Mouse (Mus musculus): Measurements from ENCODE around the gene Elobl. TPM values are rescaled to one million over a fixed set of nuclear protein-coding genes. Genes with fewer than 3 reads are reported as not detected.

The Elobl gene
- not detected in 2 replicates for total RNA-seq (2014; fragmentation: Nextera tagmentation)
- total RNA-seq (2017): 0.29 TPM in 1 of 2 replicates, not detected in the other
- not detected in 2 replicates for polyA plus RNA-seq (2012)

DNA sequence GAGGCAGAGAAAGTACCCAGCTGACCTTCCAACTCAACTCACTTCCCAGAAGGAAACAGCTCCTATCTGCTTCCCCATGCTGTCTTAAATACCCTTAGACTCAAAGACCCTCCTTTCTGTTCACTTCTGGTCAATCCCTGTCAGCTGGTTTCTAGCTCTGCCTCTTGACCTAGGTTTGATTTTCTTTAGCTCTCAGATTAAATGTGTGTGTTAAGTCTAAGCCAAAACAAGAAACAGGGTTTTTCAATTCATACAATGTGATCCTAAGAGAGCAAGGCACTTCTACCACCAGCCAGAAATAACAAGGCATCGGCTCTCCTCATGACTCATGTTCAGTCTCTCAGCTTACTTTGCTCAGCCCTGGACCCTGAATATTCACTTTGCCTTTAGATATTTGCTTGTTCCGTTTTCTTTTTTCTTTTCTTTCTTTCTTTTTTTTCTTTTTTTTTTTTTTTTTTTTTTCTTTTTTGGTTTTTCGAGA lies at the start of gene Elobl:
TSS of gene Elobl (minus strand) at position 51 of the 481 bp plus-strand sequence.
- ATAC-seq (ENCODE audit: extremely low read depth, insufficient number of reproducible peaks, low FRiP score, poor library complexity, severe bottlenecking) (no peak), DNase-seq (ENCODE audit: low spot score) (no peak)
- Histone ChIP-seq H3K9me3 (replicated peaks) (no peaks in the 10 kb centered on the region), H3K4me1 (ENCODE audit: insufficient read depth, low read depth, low read length) (no peaks in the 10 kb centered on the region), H3K36me3 (replicated peaks) (no peaks in the 10 kb centered on the region), H3K27me3 (ENCODE audit: insufficient read depth, low read length) (peaks cover 12% of the 10 kb centered on the region), H3K4me3 (ENCODE audit: low read depth, low read length) (no peak within 1 kb of the TSS)
- no peak for TF ChIP-seq CTCF (IDR thresholded peaks at IDR 0.05; ENCODE audit: low read depth, low read length)
- TF ChIP-seq GATA1 (IDR thresholded peaks at IDR 0.05; ENCODE audit: borderline replicate concordance, low read length): no peak
- TF ChIP-seq POLR2AphosphoS5 (IDR thresholded peaks at IDR 0.05; ENCODE audit: insufficient replicate concordance, low read depth, low read length): no peak
- no peak for TF ChIP-seq GATA2 (IDR thresholded peaks at IDR 0.05; ENCODE audit: borderline replicate concordance, low read depth, low read length)
- no peak for TF ChIP-seq TAL1 (conservative IDR thresholded peaks at IDR 0.05; ENCODE audit: low read depth, low read length)

DNA sequence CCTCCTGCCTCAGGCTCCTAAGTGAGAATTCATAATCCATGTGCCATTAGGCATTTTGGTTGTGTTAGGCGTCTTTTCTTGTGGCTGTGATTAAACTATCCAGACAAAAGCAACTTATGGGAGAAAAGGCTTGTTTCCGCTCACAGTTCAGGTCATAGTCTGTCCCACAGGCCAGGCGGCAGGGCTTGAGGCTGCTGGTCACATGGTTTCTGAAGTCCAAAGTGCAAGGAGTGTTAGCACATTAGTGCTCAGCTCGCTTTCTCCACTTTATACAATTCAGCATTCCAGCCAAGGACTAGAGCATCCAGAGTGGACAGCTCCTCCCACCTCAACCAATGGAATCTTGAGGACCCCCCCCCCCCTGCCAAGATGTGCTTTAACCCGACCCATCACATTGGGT lies 45.5 kb upstream of the Elobl start:
- no peak for TF ChIP-seq CTCF (IDR thresholded peaks at IDR 0.05; ENCODE audit: low read depth, low read length)
- TF ChIP-seq GATA2 (IDR thresholded peaks at IDR 0.05; ENCODE audit: borderline replicate concordance, low read depth, low read length): no peak
- no peak for TF ChIP-seq GATA1 (IDR thresholded peaks at IDR 0.05; ENCODE audit: borderline replicate concordance, low read length)
- TF ChIP-seq POLR2AphosphoS5 (IDR thresholded peaks at IDR 0.05; ENCODE audit: insufficient replicate concordance, low read depth, low read length): no peak
- TF ChIP-seq TAL1 (conservative IDR thresholded peaks at IDR 0.05; ENCODE audit: low read depth, low read length): no peak

DNA sequence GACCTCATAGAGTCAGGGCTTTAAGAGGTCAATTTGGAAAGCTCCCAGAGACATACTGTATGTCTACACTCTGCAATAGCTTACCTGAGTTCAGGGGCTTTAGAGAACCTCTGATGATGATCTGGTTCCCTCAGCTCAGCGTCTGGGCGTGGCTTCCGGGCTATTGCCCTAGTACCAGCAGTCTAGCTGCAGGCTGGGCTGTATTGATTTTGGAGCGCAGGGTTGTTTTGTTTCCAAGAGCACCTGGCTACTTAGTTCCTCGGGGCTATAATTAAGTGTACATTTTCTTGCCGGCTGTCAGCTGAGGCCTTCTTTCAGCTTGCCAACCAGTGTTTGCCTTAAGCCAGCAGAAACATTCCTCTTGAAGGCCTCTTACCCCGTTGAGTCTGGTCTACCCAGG lies 42.8 kb upstream of the Elobl start:
- Histone ChIP-seq H3K4me3 (ENCODE audit: low read depth, low read length) (no peak overlapping the region), H3K9me3 (replicated peaks) (no peaks in the 10 kb centered on the region), H3K4me1 (ENCODE audit: insufficient read depth, low read depth, low read length) (peaks cover 33% of the 10 kb centered on the region), H3K27me3 (ENCODE audit: insufficient read depth, low read length) (no peaks in the 10 kb centered on the region), H3K36me3 (replicated peaks) (peaks cover 97% of the 10 kb centered on the region)
- ATAC-seq (ENCODE audit: extremely low read depth, insufficient number of reproducible peaks, low FRiP score, poor library complexity, severe bottlenecking) (no peak), DNase-seq (ENCODE audit: low spot score) (no peak)
- TF ChIP-seq GATA1 (IDR thresholded peaks at IDR 0.05; ENCODE audit: borderline replicate concordance, low read length) (no peak), POLR2AphosphoS5 (IDR thresholded peaks at IDR 0.05; ENCODE audit: insufficient replicate concordance, low read depth, low read length) (no peak), CTCF (IDR thresholded peaks at IDR 0.05; ENCODE audit: low read depth, low read length) (no peak), TAL1 (conservative IDR thresholded peaks at IDR 0.05; ENCODE audit: low read depth, low read length) (no peak), GATA2 (IDR thresholded peaks at IDR 0.05; ENCODE audit: borderline replicate concordance, low read depth, low read length) (no peak)

More for the DNA sequence above, 45.5 kb upstream of the Elobl start:
- Histone ChIP-seq H3K27me3 (ENCODE audit: insufficient read depth, low read length) (no peaks in the 10 kb centered on the region), H3K9me3 (replicated peaks) (no peaks in the 10 kb centered on the region), H3K36me3 (replicated peaks) (peaks cover 99% of the 10 kb centered on the region), H3K4me1 (ENCODE audit: insufficient read depth, low read depth, low read length) (peaks cover 42% of the 10 kb centered on the region), H3K4me3 (ENCODE audit: low read depth, low read length) (no peak overlapping the region)
- ATAC-seq (ENCODE audit: extremely low read depth, insufficient number of reproducible peaks, low FRiP score, poor library complexity, severe bottlenecking) (no peak), DNase-seq (ENCODE audit: low spot score) (no peak)

DNA sequence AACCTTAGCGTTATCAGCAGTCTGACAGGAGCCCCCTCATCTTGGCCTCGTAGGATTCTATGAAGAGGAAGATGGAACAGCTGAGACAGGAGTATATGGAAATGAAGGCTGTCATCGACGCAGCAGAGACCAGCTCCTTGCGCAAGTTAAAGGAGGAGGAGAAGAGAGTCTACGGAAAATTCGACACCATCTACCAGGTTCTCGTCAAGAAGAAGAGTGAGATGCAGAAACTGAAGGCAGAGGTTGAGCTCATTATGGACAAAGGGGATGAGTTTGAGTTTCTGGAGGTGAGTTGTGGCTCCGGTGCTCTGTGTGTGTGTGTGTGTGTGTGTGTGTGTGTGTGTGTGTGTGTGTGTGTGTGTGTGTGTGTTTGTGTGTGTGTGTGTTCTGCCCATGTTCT lies 42.3 kb upstream of the Elobl start:
- no peak for ATAC-seq (ENCODE audit: extremely low read depth, insufficient number of reproducible peaks, low FRiP score, poor library complexity, severe bottlenecking)
- H3K9me3 ChIP-seq (replicated peaks): no peaks in the 10 kb centered on the region
- TF ChIP-seq GATA1 (IDR thresholded peaks at IDR 0.05; ENCODE audit: borderline replicate concordance, low read length) (no peak), POLR2AphosphoS5 (IDR thresholded peaks at IDR 0.05; ENCODE audit: insufficient replicate concordance, low read depth, low read length) (no peak), GATA2 (IDR thresholded peaks at IDR 0.05; ENCODE audit: borderline replicate concordance, low read depth, low read length) (no peak), CTCF (IDR thresholded peaks at IDR 0.05; ENCODE audit: low read depth, low read length) (no peak), TAL1 (conservative IDR thresholded peaks at IDR 0.05; ENCODE audit: low read depth, low read length) (no peak)
- no peaks in the 10 kb centered on the region for H3K27me3 ChIP-seq (ENCODE audit: insufficient read depth, low read length)
- DNase-seq (ENCODE audit: low spot score): no peak
- H3K4me3 ChIP-seq (ENCODE audit: low read depth, low read length): no peak overlapping the region
- H3K36me3 ChIP-seq (replicated peaks): peaks cover 96% of the 10 kb centered on the region
- peaks cover 33% of the 10 kb centered on the region for H3K4me1 ChIP-seq (ENCODE audit: insufficient read depth, low read depth, low read length)

DNA sequence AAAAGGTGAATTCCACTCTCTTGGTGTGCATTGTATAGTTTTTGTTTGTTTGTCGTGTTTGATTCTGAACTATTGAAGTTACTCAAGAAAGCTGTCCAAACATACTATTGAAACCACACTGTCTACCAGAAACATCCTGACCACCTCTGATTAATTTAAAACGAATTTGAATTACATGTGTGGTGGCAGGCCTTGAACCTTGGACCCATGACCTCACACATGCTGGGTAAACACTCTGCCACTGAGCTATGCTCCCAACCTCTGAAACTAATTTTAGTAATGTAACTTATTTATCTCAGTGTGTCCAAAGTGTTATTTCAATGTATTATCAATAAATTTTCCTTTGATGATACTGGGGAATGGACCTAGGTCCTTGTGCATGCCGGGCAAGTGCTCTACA lies 40.9 kb upstream of the Elobl start:
- Histone ChIP-seq H3K4me3 (ENCODE audit: low read depth, low read length) (no peak overlapping the region), H3K9me3 (replicated peaks) (no peaks in the 10 kb centered on the region), H3K27me3 (ENCODE audit: insufficient read depth, low read length) (no peaks in the 10 kb centered on the region), H3K4me1 (ENCODE audit: insufficient read depth, low read depth, low read length) (peaks cover 38% of the 10 kb centered on the region), H3K36me3 (replicated peaks) (peaks cover 96% of the 10 kb centered on the region)
- DNase-seq (ENCODE audit: low spot score) (no peak), ATAC-seq (ENCODE audit: extremely low read depth, insufficient number of reproducible peaks, low FRiP score, poor library complexity, severe bottlenecking) (no peak)
- no peak for TF ChIP-seq GATA1 (IDR thresholded peaks at IDR 0.05; ENCODE audit: borderline replicate concordance, low read length)
- no peak for TF ChIP-seq TAL1 (conservative IDR thresholded peaks at IDR 0.05; ENCODE audit: low read depth, low read length)
- TF ChIP-seq GATA2 (IDR thresholded peaks at IDR 0.05; ENCODE audit: borderline replicate concordance, low read depth, low read length): no peak
- TF ChIP-seq POLR2AphosphoS5 (IDR thresholded peaks at IDR 0.05; ENCODE audit: insufficient replicate concordance, low read depth, low read length): no peak
- TF ChIP-seq CTCF (IDR thresholded peaks at IDR 0.05; ENCODE audit: low read depth, low read length): no peak

DNA sequence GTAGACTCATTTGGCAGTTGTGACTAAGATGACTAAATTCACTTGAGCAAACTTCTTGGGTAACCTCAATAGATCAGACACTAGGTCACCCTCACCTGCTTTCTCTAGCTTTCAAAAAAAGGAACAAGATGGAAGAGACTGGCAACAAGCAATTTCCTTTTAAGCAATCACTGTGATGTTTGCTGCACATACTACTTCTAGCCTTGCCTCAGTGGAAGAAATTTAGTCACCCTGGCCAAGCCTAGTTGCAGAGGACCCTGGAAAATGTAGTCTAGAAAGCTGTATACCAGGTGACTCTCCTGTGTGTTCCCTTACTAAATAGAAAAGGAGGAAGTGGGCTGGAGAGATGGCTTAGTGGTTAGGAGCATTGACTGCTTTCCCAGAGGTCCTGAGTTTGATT lies 39.7 kb upstream of the Elobl start:
- TF ChIP-seq TAL1 (conservative IDR thresholded peaks at IDR 0.05; ENCODE audit: low read depth, low read length): no peak
- TF ChIP-seq POLR2AphosphoS5 (IDR thresholded peaks at IDR 0.05; ENCODE audit: insufficient replicate concordance, low read depth, low read length): no peak
- TF ChIP-seq CTCF (IDR thresholded peaks at IDR 0.05; ENCODE audit: low read depth, low read length): no peak
- TF ChIP-seq GATA1 (IDR thresholded peaks at IDR 0.05; ENCODE audit: borderline replicate concordance, low read length): no peak
- TF ChIP-seq GATA2 (IDR thresholded peaks at IDR 0.05; ENCODE audit: borderline replicate concordance, low read depth, low read length): no peak
- no peak for DNase-seq (ENCODE audit: low spot score)
- ATAC-seq (ENCODE audit: extremely low read depth, insufficient number of reproducible peaks, low FRiP score, poor library complexity, severe bottlenecking): no peak
- Histone ChIP-seq H3K4me1 (ENCODE audit: insufficient read depth, low read depth, low read length) (peaks cover 49% of the 10 kb centered on the region), H3K36me3 (replicated peaks) (peaks cover 95% of the 10 kb centered on the region), H3K27me3 (ENCODE audit: insufficient read depth, low read length) (no peaks in the 10 kb centered on the region), H3K4me3 (ENCODE audit: low read depth, low read length) (no peak overlapping the region), H3K9me3 (replicated peaks) (no peaks in the 10 kb centered on the region)
